Mouse (Mus musculus) intestine, embryonic 14.5 days (tissue): ENCODE measurements around the gene Nlrp14. TPM values are rescaled to one million over a fixed set of nuclear protein-coding genes. Genes with fewer than 3 reads are reported as not detected.

Experiments used
- ATAC-seq: fragments of 200-750 bp; cut with Nextera tagmentation; replicated peaks from 2 replicates; pipeline ENCODE4 v1.8.0; 2017; ENCODE audit warnings: low read depth, moderate number of reproducible peaks, moderate TSS enrichment, moderate library complexity; ENCODE audit not compliant: low FRiP score, low TSS enrichment
- DNase-seq: peaks from one replicate; pipeline ENCODE4 v3.0.0-alpha.2; 2018; ENCODE audit warnings: low spot score
- H3K27ac ChIP-seq: fragments of 300-500 bp; sonication (generic); 2 replicates; pipeline ENCODE4 v1.5.1; 2014; ENCODE audit warnings: low read depth, mild to moderate bottlenecking, control low read depth
- H3K27me3 ChIP-seq: fragments of 300-500 bp; sonication (generic); replicated peaks from 2 replicates; pipeline ENCODE4 v1.6.1; 2014; ENCODE audit warnings: low read length, control low read depth; ENCODE audit not compliant: control insufficient read depth, insufficient read depth
- H3K36me3 ChIP-seq: fragments of 300-500 bp; sonication (generic); 2 replicates; pipeline ENCODE4 v1.6.1; 2014; ENCODE audit warnings: low read length, control low read depth; ENCODE audit not compliant: control insufficient read depth, insufficient read depth
- H3K4me1 ChIP-seq: fragments of 300-500 bp; sonication (generic); replicated peaks from 2 replicates; pipeline ENCODE4 v1.6.1; 2014; ENCODE audit warnings: low read length, control low read depth, mixed read lengths; ENCODE audit not compliant: control insufficient read depth, insufficient read depth
- H3K4me2 ChIP-seq: fragments of 300-500 bp; sonication (generic); 2 replicates; pipeline ENCODE4 v1.6.1; 2014; ENCODE audit warnings: low read length
- H3K4me3 ChIP-seq: fragments of 300-500 bp; sonication (generic); 2 replicates; pipeline ENCODE4 v1.5.1; 2014; ENCODE audit warnings: low read depth, low read length, control low read depth, mixed read lengths
- H3K9ac ChIP-seq: fragments of 300-500 bp; sonication (generic); 2 replicates; pipeline ENCODE4 v1.6.1; 2014; ENCODE audit warnings: mild to moderate bottlenecking, low read length
- H3K9me3 ChIP-seq: fragments of 300-500 bp; sonication (generic); 2 replicates; pipeline ENCODE4 v1.6.1; 2016; ENCODE audit warnings: low read length, control low read depth; ENCODE audit not compliant: control insufficient read depth
- WGBS: fragments of 180-500 bp; shearing (Covaris S2); extraction: QIAGEN DNeasy Blood & Tissue Kit; methylation state at CpG from one replicate; pipeline ENCODE4 v1.1.7; 2014; 5-methylcytosine and 5-hydroxymethylcytosine counted together
- polyA plus RNA-seq: library from polyadenylated mRNA; unstranded; fragments of >200 nt; fragmentation: Nextera tagmentation; extraction: Ambion mirVana; gene quantifications from 2 replicates; pipeline ENCODE4 v1.2.1, GENCODE M21; 2014

The Nlrp14 gene
- polyA plus RNA-seq, 1 experiment from 2014 or later, result not detected

DNA sequence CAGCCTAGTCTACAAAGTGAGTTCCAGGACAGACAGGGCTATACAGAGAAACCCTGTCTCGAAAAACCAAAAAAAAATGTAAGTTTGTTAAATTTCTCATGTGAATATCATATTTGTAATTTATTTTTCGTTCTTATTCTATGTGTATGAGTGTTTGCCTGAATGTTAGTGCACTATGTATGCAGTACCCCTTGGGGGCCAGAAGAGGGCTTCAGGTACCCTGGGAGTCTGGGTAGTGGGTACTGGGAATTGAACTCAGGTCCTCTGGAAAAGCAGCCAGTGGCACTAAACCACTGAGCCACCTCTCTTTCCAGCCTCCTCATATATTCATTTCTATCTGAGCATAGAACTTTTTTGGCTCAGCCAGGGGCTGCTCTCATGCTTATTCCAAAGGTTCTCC, 50.1 kb downstream of the Nlrp14 start:
- Histone ChIP-seq H3K36me3 (no peaks in the 10 kb centered on the region), H3K4me1 (no peaks in the 10 kb centered on the region), H3K9me3 (no peaks in the 10 kb centered on the region), H3K9ac (no peak overlapping the region), H3K4me3 (no peak overlapping the region), H3K4me2 (no peak overlapping the region), H3K27me3 (peaks cover 17% of the 10 kb centered on the region), H3K27ac (no peak overlapping the region)
- WGBS, result 65% methylated on average over 2 of the region's 2 CpGs
- DNase-seq (no peak), ATAC-seq (no peak)

- no peak for ATAC-seq
Measured at GRCm38 (mm10) chr7:107236854-107237253, 70.1 kb downstream of the Nlrp14 start.

GRCm38 (mm10) chr7:107237498-107237897, 70.7 kb downstream of the Nlrp14 start:
- H3K4me1 ChIP-seq, result no peaks in the 10 kb centered on the region
- H3K36me3 ChIP-seq, result no peaks in the 10 kb centered on the region
- H3K4me3 ChIP-seq, result no peak overlapping the region
- ATAC-seq (no peak), DNase-seq (no peak)
- no peak overlapping the region for H3K4me2 ChIP-seq
- H3K27ac ChIP-seq, result no peak overlapping the region
- H3K27me3 ChIP-seq, result no peaks in the 10 kb centered on the region
- H3K9ac ChIP-seq, result no peak overlapping the region
- H3K9me3 ChIP-seq, result no peaks in the 10 kb centered on the region
- WGBS, result 71% methylated on average over 3 of the region's 3 CpGs

More at GRCm38 (mm10) chr7:107236854-107237253, 70.1 kb downstream of the Nlrp14 start:
- H3K4me2 ChIP-seq, result no peak overlapping the region
- H3K4me1 ChIP-seq, result no peaks in the 10 kb centered on the region
- H3K27me3 ChIP-seq, result no peaks in the 10 kb centered on the region
- H3K9me3 ChIP-seq, result no peaks in the 10 kb centered on the region
- H3K9ac ChIP-seq, result no peak overlapping the region
- no peak overlapping the region for H3K4me3 ChIP-seq
- DNase-seq, result no peak
- H3K27ac ChIP-seq, result no peak overlapping the region
- WGBS, result 59% methylated on average over 3 of the region's 3 CpGs
- no peaks in the 10 kb centered on the region for H3K36me3 ChIP-seq

DNA sequence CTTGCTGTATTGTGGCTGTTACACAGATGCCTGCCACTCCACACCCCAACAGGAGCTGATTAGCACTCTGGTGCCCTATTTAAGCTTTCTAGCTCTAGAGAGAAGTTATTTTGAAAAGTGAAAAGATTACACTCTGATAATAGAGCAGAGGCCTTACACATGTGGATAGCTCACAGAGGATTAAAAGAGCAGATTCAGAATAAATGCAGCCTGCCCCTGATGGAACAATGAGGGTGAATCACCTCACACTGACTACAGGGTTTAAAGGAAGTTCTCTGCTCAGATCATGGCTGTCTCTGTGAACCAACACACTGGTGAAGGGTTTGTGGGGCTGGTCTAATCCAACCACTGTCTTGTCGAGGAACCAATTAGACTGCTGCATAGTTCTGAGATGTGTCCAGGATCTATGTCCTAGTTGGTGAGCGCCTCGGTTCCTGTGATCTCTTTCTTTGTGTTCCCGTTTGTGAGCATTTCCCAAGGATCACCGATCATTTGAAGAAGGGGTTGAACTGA, 74.6 kb downstream of the Nlrp14 start:
- H3K4me1 ChIP-seq, result no peaks in the 10 kb centered on the region
- no peak for ATAC-seq
- no peak overlapping the region for H3K4me3 ChIP-seq
- H3K4me2 ChIP-seq, result no peak overlapping the region
- no peak overlapping the region for H3K27ac ChIP-seq
- H3K9me3 ChIP-seq, result no peaks in the 10 kb centered on the region
- WGBS, result 80% methylated on average over 5 of the region's 5 CpGs
- no peaks in the 10 kb centered on the region for H3K36me3 ChIP-seq
- no peak for DNase-seq
- H3K9ac ChIP-seq, result no peak overlapping the region
- no peaks in the 10 kb centered on the region for H3K27me3 ChIP-seq

Other genes with a start within 250 kb of the Nlrp14 start
- not detected in 2 replicates for gene Olfr709-ps1, start 234.8 kb upstream of the Nlrp14 start, polyA plus RNA-seq
- not detected in 2 replicates for gene Olfr710, start 218.7 kb upstream of the Nlrp14 start, polyA plus RNA-seq
- not detected in 2 replicates for gene Olfr6, start 203.1 kb upstream of the Nlrp14 start, polyA plus RNA-seq
- not detected in 2 replicates for gene Olfr711, start 191.5 kb upstream of the Nlrp14 start, polyA plus RNA-seq
- gene Olfr2, start 160.9 kb upstream of the Nlrp14 start, polyA plus RNA-seq, result not detected in 2 replicates
- not detected in 2 replicates for gene Olfr713, start 135.8 kb upstream of the Nlrp14 start, polyA plus RNA-seq
- not detected in 2 replicates for gene Olfr714, start 96.0 kb upstream of the Nlrp14 start, polyA plus RNA-seq
- not detected in 2 replicates for gene Olfr17, start 73.8 kb upstream of the Nlrp14 start, polyA plus RNA-seq
- gene Olfr715b, start 56.6 kb upstream of the Nlrp14 start, polyA plus RNA-seq, result not detected in 2 replicates
- not detected in 2 replicates for gene Olfr715, start 35.9 kb upstream of the Nlrp14 start, polyA plus RNA-seq
- not detected in 2 replicates for gene Olfr716, start 28.7 kb upstream of the Nlrp14 start, polyA plus RNA-seq
- not detected in 2 replicates for gene Rbmxl2, start 42.5 kb downstream of the Nlrp14 start, polyA plus RNA-seq
- gene Syt9, start 203.7 kb downstream of the Nlrp14 start, polyA plus RNA-seq, result 6.1 and 6.9 TPM in 2 replicates